Mouse (Mus musculus) neural tube, postnatal 0 days (tissue): ENCODE measurements around the gene Radil. TPM values are rescaled to one million over a fixed set of nuclear protein-coding genes. Genes with fewer than 3 reads are reported as not detected.

Experiments
- polyA plus RNA-seq: library from polyadenylated mRNA; unstranded; fragments of >200 nt; fragmentation: Nextera tagmentation; extraction: Ambion mirVana; gene quantifications from 2 replicates; pipeline ENCODE4 v1.2.1, GENCODE M21; 2015

Radil gene
- 15.3 and 19.4 TPM in 2 replicates for polyA plus RNA-seq

DNA sequence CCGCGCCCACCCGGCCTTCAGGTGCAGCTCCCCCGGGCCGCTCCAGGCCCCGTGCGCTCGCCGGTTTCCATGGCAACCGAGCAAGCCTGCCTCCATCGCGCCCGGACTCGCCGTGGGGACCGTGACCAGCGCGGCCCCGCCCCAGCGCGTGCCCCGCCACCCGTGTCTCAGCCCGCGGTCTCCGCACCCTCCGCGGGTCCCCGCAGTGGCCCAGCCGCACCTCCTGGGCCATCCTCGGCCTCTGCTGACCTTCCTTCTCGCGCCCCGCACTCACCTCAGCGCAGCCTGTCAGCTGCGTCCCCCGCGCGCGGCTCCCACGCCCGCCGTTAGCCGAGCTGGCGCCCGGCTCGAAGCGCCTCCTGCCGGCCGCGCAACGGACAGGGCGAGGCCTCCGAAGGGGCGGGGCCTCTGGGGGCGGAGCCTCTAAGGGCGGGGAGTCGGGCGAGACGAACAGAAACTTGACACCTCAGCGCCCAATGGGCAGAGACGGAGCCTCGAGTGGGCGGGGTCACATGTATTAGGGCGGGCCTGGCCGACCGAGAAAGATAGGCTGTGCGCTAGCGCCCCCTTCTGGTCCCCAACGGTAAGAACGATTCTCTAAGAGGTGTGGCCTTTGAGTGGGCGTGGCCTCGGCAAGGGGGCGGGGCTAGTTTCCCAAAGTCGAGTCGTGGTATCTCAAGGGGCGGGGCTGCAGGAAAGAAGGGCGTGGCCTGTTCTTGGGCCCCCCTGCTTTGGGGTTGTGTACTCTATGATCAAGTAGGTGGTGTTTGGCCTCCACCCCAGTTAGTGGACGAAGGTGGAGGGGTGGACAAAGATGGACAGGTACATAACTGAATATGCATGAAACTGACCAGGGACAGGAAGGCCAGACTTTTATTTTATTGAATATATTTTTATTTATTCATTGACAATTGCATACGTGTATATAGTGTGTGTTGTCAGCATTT is at the start of gene Radil:
TSS of gene Radil (minus strand) at position 393 of the 947 bp plus-strand sequence.

DNA sequence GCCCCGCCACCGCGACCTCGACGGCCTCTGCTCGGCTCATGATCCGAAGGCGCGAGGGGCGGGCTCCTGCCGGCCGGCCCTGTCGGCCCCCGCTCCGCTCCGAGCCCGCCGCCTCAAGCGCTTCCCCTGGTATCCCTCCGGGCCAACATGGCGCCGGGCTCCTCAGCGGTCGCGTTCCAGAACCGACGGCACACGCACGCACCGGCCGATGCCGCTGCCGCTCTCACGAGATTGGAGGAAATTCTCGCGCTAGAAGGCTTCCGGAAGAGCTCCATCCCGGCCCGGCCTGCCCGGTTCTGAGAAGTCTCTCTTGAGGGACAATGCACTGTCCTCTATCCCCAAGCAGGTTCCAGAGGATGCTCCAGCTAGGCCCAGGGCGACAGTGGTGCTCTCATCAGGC is 21.0 kb downstream of the Radil start, which contains the start of gene Papolb:
TSS of gene Papolb (minus strand) at position 162 of the 400 bp plus-strand sequence.

DNA sequence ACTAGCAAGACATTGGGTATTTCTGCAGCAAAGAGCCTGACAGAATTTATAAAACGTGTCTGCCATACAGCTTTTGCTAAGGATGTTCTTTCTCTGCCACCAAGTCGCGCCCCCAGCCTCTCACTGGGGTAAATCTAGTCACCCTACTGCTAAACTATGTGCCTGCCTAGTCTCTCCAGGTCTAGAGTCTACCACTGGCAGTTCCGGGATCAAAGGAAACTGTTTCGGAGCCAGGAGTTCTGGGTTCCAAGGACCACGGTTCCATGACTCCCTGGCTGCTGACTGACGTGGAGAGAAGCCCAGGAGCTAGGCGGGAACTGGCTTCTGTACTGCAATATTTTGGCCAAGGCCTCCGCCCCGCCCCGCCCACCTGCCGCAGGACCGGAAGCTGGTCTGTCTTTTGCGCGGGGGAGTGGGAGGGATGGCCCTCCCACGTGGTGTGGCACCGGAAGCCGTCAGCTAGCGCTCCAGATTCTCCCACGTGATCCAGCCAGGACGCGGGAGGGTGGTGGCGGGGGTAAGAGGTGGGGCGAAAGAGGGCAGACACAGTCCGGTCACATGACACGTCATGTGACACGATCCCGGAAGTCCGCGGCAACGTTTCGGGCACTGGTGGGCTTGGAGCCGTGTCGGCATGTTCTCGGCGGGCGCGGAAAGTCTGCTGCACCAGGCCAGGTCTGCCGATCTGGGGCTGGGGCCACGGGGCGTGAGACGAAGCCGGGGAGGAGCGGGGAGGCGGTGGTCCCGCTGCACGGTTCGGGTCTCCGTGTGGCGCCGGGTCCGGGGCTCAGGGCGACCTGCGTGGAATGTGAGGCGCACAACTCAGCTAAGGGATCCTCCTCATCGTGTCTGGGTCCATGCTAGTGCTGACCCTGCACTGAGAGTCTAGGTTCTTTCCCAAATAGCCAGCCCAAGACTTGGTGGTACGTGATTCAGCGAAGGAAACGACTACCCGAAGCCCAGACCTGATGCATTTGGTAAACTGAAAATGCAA is 87.1 kb downstream of the Radil start, which contains the start of gene Ap5z1:
TSS of gene Ap5z1 (plus strand) at position 484 of the 994 bp plus-strand sequence.

Other genes starting within 250 kb of the Radil start
- 4.8 and 6.3 TPM in 2 replicates for gene Foxk1, start 149.6 kb downstream of the Radil start, polyA plus RNA-seq
- gene Ap5z1, start 87.2 kb downstream of the Radil start, polyA plus RNA-seq = 7.6 and 8.8 TPM in 2 replicates
- gene Papolb, start 21.0 kb downstream of the Radil start, polyA plus RNA-seq = 0.14 and 0.15 TPM in 2 replicates
- gene Mmd2, start 57.7 kb upstream of the Radil start, polyA plus RNA-seq = 136 and 152 TPM in 2 replicates
- 38.8 and 39.8 TPM in 2 replicates for gene Wipi2, start 76.6 kb upstream of the Radil start, polyA plus RNA-seq
- gene Slc29a4, start 141.4 kb upstream of the Radil start, polyA plus RNA-seq = 49.0 and 59.0 TPM in 2 replicates